Mouse (Mus musculus) bone marrow, adult 2 months (tissue): ENCODE results near the gene L3mbtl4.

Experiments used
- CTCF ChIP-seq: fragments of 200-500 bp; IDR thresholded peaks from 2 replicates; pipeline ENCODE4 v1.5.1; 2011; ENCODE audit warnings: low read length, control low read depth; ENCODE audit not compliant: control insufficient read depth, insufficient read depth
- POLR2A ChIP-seq: fragments of 200-500 bp; IDR thresholded peaks from 2 replicates; pipeline ENCODE4 v1.6.1; 2011; ENCODE audit warnings: low read depth, mild to moderate bottlenecking, control low read depth, low read length, borderline replicate concordance; ENCODE audit not compliant: control insufficient read depth

- TF ChIP-seq POLR2A (no peak), CTCF (no peak)
These were observed 34.8 kb downstream of the L3mbtl4 start for GRCm38 (mm10) chr17:68308381-68308780.
